21 mouse cellular contexts compared by ENCODE assay signal in the genomic region with DNA sequence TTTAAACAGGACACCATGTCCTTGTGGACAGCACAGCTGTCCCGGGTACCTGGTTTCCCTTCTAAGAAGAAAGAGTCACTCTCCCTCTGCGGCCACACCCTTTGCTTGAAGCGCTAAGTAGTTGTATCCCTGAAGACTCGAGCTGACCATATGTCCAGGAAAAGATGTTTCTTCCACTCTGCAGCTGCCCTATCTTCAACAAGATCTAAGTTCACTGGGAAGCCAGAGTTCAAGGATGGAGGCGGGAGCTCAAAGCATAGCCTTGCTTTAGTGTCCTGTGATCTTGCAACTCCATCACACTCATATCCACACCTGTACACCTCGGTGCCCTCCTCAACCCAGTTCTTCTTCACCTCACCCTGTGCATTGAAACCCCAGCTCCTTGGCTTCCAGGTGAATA. TPM values are rescaled to one million over a fixed set of nuclear protein-coding genes. Genes with fewer than 3 reads are reported as not detected.
DNase-seq lines count a peak whose midpoint lies in the region; ATAC-seq and TF ChIP-seq lines count a peak whose summit lies in the region.
"Had no signal": no experiment of that assay in that cellular context is flagged by ENCODE, and none has a peak within 500 bp of the region (broad histone marks: within the 10 kb centered on the region; RNA-seq: fewer than 3 reads in every experiment).

No protein-coding gene starts in this region.

- intact Hi-C loops in left cerebral cortex, postnatal 10 days (cut with DNase I), result no loop called here

- no peak overlapping the region for H3K27ac ChIP-seq in liver, embryonic 11.5 days (ENCODE audit: low read depth, low read length)
- H3K27ac ChIP-seq in liver, embryonic 12.5 days, result no peak overlapping the region
- H3K27ac ChIP-seq: hindbrain, embryonic 10.5 days; hindbrain, embryonic 14.5 days had no signal

- no peak for TF ChIP-seq POLR2A in myocyte (IDR thresholded peaks at IDR 0.05; ENCODE audit: insufficient read length, low read depth)

- no peak overlapping the region for H3K4me3 ChIP-seq in liver, embryonic 11.5 days (ENCODE audit: low read depth, low read length)
- H3K4me3 ChIP-seq in liver, embryonic 12.5 days, result no peak overlapping the region
- H3K4me3 ChIP-seq in myocyte, result peak overlapping the region; percentile 10

- H3K9me3 ChIP-seq in liver, embryonic 11.5 days (ENCODE audit: control insufficient read depth, low read length), result no peaks in the 10 kb centered on the region
- no peaks in the 10 kb centered on the region for H3K9me3 ChIP-seq in liver, embryonic 12.5 days (replicated peaks)
- H3K9me3 ChIP-seq: heart, embryonic 12.5 days; hindbrain, embryonic 10.5 days had no signal

- H3K36me3 ChIP-seq in liver, embryonic 11.5 days (ENCODE audit: control insufficient read depth, insufficient read depth, low read length), result no peaks in the 10 kb centered on the region
- H3K36me3 ChIP-seq in liver, embryonic 12.5 days, result no peaks in the 10 kb centered on the region
- H3K36me3 ChIP-seq in myocyte (ENCODE audit: control insufficient read depth, insufficient read depth), result no peaks in the 10 kb centered on the region
- H3K36me3 ChIP-seq: heart, embryonic 12.5 days; hindbrain, embryonic 10.5 days had no signal

- H3K4me2 ChIP-seq in liver, embryonic 11.5 days, result no peak overlapping the region
- H3K4me2 ChIP-seq in liver, embryonic 12.5 days, result no peak overlapping the region
- peak overlapping the region; percentile 97 for H3K4me2 ChIP-seq in myocyte (ENCODE audit: low read depth)

- H3ac ChIP-seq in myocyte (ENCODE audit: control insufficient read depth, insufficient read length), result no peak overlapping the region

- 0 out of 2 replicates have a peak, but pooled peaks have one; percentile 30 for ATAC-seq in liver, embryonic 11.5 days (replicated peaks; ENCODE audit: low FRiP score)
- ATAC-seq in liver, embryonic 12.5 days, result no peak
- ATAC-seq: activated CD4-positive, CD25-positive, alpha-beta regulatory T cell, adult 4 months; CD4-positive, CD25-positive, alpha-beta regulatory T cell, adult 4 months; forebrain, embryonic 16.5 days had no signal

- H3K4me1 ChIP-seq in liver, embryonic 11.5 days (replicated peaks; ENCODE audit: control insufficient read depth, insufficient read depth, low read length), result no peaks in the 10 kb centered on the region
- H3K4me1 ChIP-seq in liver, embryonic 12.5 days, result no peaks in the 10 kb centered on the region
- H3K4me1 ChIP-seq: heart, embryonic 12.5 days; hindbrain, embryonic 10.5 days had no signal

- H3K79me2 ChIP-seq in myocyte (ENCODE audit: control insufficient read depth, insufficient read depth), result no peaks in the 10 kb centered on the region

- peak; percentile 38 to 75 for DNase-seq in adrenal gland, adult (ENCODE audit: inconsistent age in 2 of 2, low spot score in 1 of 2)
- no peak for DNase-seq in adrenal gland, postnatal 10 days
- DNase-seq in liver, embryonic 11.5 days (ENCODE audit: low spot score), result no peak
- no peak for DNase-seq in left cerebral cortex, postnatal 10 days (ENCODE audit: extremely low spot score in 1 of 2, low spot score in 2 of 2)
- no peak for DNase-seq in kidney, postnatal 36 days

- WGBS in liver, embryonic 11.5 days, result 50% methylated on average over 6 of the region's 6 CpGs
- 46% methylated on average over 6 of the region's 6 CpGs for WGBS in liver, embryonic 12.5 days (ENCODE audit: insufficient replicate concordance)

- H3K27me3 ChIP-seq in liver, embryonic 11.5 days (replicated peaks; ENCODE audit: control insufficient read depth, insufficient read depth, low read length), result no peaks in the 10 kb centered on the region
- no peaks in the 10 kb centered on the region for H3K27me3 ChIP-seq in liver, embryonic 12.5 days (replicated peaks)
- no peaks in the 10 kb centered on the region for H3K27me3 ChIP-seq in myocyte (ENCODE audit: control insufficient read depth, insufficient read depth, insufficient read length)
- H3K27me3 ChIP-seq: heart, embryonic 12.5 days; Patski had no signal

- no peak overlapping the region for H3K9ac ChIP-seq in liver, embryonic 11.5 days (ENCODE audit: low read depth, low read length)
- H3K9ac ChIP-seq in liver, embryonic 12.5 days, result no peak overlapping the region
- H3K9ac ChIP-seq: hindbrain, embryonic 14.5 days had no signal

TF ChIP-seq in myocyte, 11 proteins besides CTCF, POLR2A, EP300 and RAD21:
- TF ChIP-seq MAX (IDR thresholded peaks at IDR 0.05; ENCODE audit: low read depth), result no peak

RNA-seq across cellular contexts. Expression of gene C1ra, which starts 0.3 kb away (rescaled TPM):
- total RNA-seq in adrenal gland, postnatal 10 days (2021), result 10 to 100 TPM; 40.4 to 51.1 TPM
- polyA plus RNA-seq in liver, embryonic 11.5 days (2014; fragmentation: Nextera tagmentation; extraction: Ambion mirVana), result 2.8 and 2.9 TPM in 2 replicates
- 4.5 and 4.6 TPM in 2 replicates for polyA plus RNA-seq in liver, embryonic 12.5 days (2016; fragmentation: Nextera tagmentation; extraction: Ambion mirVana)
- polyA plus RNA-seq in myocyte (2012; fragmentation: generic; extraction: Trizol), result 1.9 TPM
- 1 to 10 TPM in 1 of 2 experiments, under 1 TPM in 1; 0.99 to 1.2 TPM for total RNA-seq in left cerebral cortex, postnatal 10 days (2021)

RNA-seq across cellular contexts. Expression of gene C1rl, which starts 19.0 kb away (rescaled TPM):
- 10 to 100 TPM; 16.0 to 21.7 TPM for total RNA-seq in adrenal gland, postnatal 10 days (2021)
- 4.1 and 4.4 TPM in 2 replicates for polyA plus RNA-seq in liver, embryonic 11.5 days (2014; fragmentation: Nextera tagmentation; extraction: Ambion mirVana)
- polyA plus RNA-seq in liver, embryonic 12.5 days (2016; fragmentation: Nextera tagmentation; extraction: Ambion mirVana), result 4.4 and 4.5 TPM in 2 replicates
- polyA plus RNA-seq in myocyte (2012; fragmentation: generic; extraction: Trizol), result 1.2 TPM
- under 1 TPM; 0.21 to 0.30 TPM for total RNA-seq in left cerebral cortex, postnatal 10 days (2021)
- polyA plus RNA-seq: activated CD4-positive, CD25-positive, alpha-beta regulatory T cell, adult 4 months; CD4-positive, CD25-positive, alpha-beta regulatory T cell, adult 4 months had no signal

RNA-seq across cellular contexts. Expression of gene C1s1, which starts 30.2 kb away (rescaled TPM):
- 100 to 1,000 TPM in 1 of 2 experiments, 10 to 100 TPM in 1; 76.9 to 105 TPM for total RNA-seq in adrenal gland, postnatal 10 days (2021)
- 12.0 and 12.7 TPM in 2 replicates for polyA plus RNA-seq in liver, embryonic 11.5 days (2014; fragmentation: Nextera tagmentation; extraction: Ambion mirVana)
- 15.9 and 16.6 TPM in 2 replicates for polyA plus RNA-seq in liver, embryonic 12.5 days (2016; fragmentation: Nextera tagmentation; extraction: Ambion mirVana)
- 0.24 TPM for polyA plus RNA-seq in myocyte (2012; fragmentation: generic; extraction: Trizol)
- total RNA-seq in left cerebral cortex, postnatal 10 days (2021), result 1 to 10 TPM; 1.2 to 2.0 TPM
- polyA plus RNA-seq: activated CD4-positive, CD25-positive, alpha-beta regulatory T cell, adult 4 months; CD4-positive, CD25-positive, alpha-beta regulatory T cell, adult 4 months; forebrain, embryonic 11.5 days had no signal

RNA-seq across cellular contexts. Expression of gene Clstn3, which starts 47.3 kb away (rescaled TPM):
- total RNA-seq in adrenal gland, postnatal 10 days (2021), result 10 to 100 TPM; 78.7 to 79.4 TPM
- polyA plus RNA-seq in liver, embryonic 11.5 days (2014; fragmentation: Nextera tagmentation; extraction: Ambion mirVana), result 6.1 and 7.6 TPM in 2 replicates
- 4.1 and 5.0 TPM in 2 replicates for polyA plus RNA-seq in liver, embryonic 12.5 days (2016; fragmentation: Nextera tagmentation; extraction: Ambion mirVana)
- polyA plus RNA-seq in myocyte (2012; fragmentation: generic; extraction: Trizol), result 2.2 TPM
- total RNA-seq in left cerebral cortex, postnatal 10 days (2021), result 100 to 1,000 TPM; 333 TPM
- polyA plus RNA-seq: activated CD4-positive, CD25-positive, alpha-beta regulatory T cell, adult 4 months had no signal

RNA-seq across cellular contexts. Expression of gene C1rb, which starts 58.2 kb away (rescaled TPM):
- 1 to 10 TPM; 4.7 to 5.1 TPM for total RNA-seq in adrenal gland, postnatal 10 days (2021)
- not detected in 2 replicates for polyA plus RNA-seq in liver, embryonic 11.5 days (2014; fragmentation: Nextera tagmentation; extraction: Ambion mirVana)
- not detected in 2 replicates for polyA plus RNA-seq in liver, embryonic 12.5 days (2016; fragmentation: Nextera tagmentation; extraction: Ambion mirVana)
- polyA plus RNA-seq in myocyte (2012; fragmentation: generic; extraction: Trizol), result 0.14 TPM
- not detected for total RNA-seq in left cerebral cortex, postnatal 10 days (2021)
- total RNA-seq: MEL had no signal
- polyA plus RNA-seq: activated CD4-positive, CD25-positive, alpha-beta regulatory T cell, adult 4 months; CD4-positive, CD25-positive, alpha-beta regulatory T cell, adult 4 months; cerebellum, adult 2 months; embryonic facial prominence, embryonic 11.5 days; forebrain, embryonic 11.5 days; forebrain, embryonic 16.5 days; frontal cortex, adult 2 months; gonadal fat pad, adult 2 months; heart, embryonic 12.5 days; heart, embryonic 16.5 days; hindbrain, embryonic 10.5 days; hindbrain, embryonic 14.5 days had no signal

Comparison
In these comparisons a context has a peak if more than half of its experiments do, and no peak if none do; other contexts are left out.
1. DNase-seq: peak in adrenal gland, adult (2 of 2); none in adrenal gland, postnatal 10 days (single experiment), liver, embryonic 11.5 days (single experiment), left cerebral cortex, postnatal 10 days (0 of 2) and kidney, postnatal 36 days (0 of 2).
2. RNA of gene C1s1, which starts 30.2 kb away (polyA plus RNA-seq): 15.9 to 16.6 TPM in liver, embryonic 12.5 days and 12.0 to 12.7 TPM in liver, embryonic 11.5 days; 0.24 TPM in myocyte (single experiment); every median in the first group is over 10 times any median in the second.